Mouse (Mus musculus): ENCODE data around the gene Ercc8. TPM values are rescaled to one million over a fixed set of nuclear protein-coding genes. Genes with fewer than 3 reads are reported as not detected.

Ercc8 gene
- polyA plus RNA-seq (2015; fragmentation: Nextera tagmentation; extraction: Ambion mirVana): 14.5 and 15.0 TPM in 2 replicates

GRCm38 (mm10) chr13:108158465-108159240 lies at the start of gene Ercc8, which contains the start of gene Ndufaf2:
TSS of gene Ercc8 (plus strand) at chr13:108158731.
TSS of gene Ndufaf2 (minus strand) at chr13:108158623.
- Histone ChIP-seq H3K9ac (peak within 1 kb of the TSS; percentile 64), H3K27ac (0 out of 2 replicates have a peak within 1 kb of the TSS, but pooled peaks have one; percentile 33), H3K4me1 (peaks cover 5% of the 10 kb centered on the region), H3K4me2 (peak within 1 kb of the TSS; percentile 74), H3K36me3 (peaks cover 4% of the 10 kb centered on the region), H3K27me3 (replicated peaks) (no peaks in the 10 kb centered on the region), H3K9me3 (no peaks in the 10 kb centered on the region), H3K4me3 (replicated peaks) (peak within 1 kb of the TSS; percentile 72)
- ATAC-seq (ENCODE audit: insufficient read depth, low FRiP score, low read depth): peak; percentile 98
- under 1% methylated on average over 47 of the region's 47 CpGs for WGBS

- Histone ChIP-seq H3K36me3 (no peaks in the 10 kb centered on the region), H3K4me2 (no peak overlapping the region), H3K4me3 (replicated peaks) (no peak overlapping the region), H3K4me1 (no peaks in the 10 kb centered on the region), H3K9me3 (no peaks in the 10 kb centered on the region), H3K27me3 (replicated peaks) (no peaks in the 10 kb centered on the region), H3K27ac (no peak overlapping the region), H3K9ac (no peak overlapping the region)
- ATAC-seq (ENCODE audit: insufficient read depth, low FRiP score, low read depth): no peak
- 87% methylated on average over 6 of the region's 6 CpGs for WGBS
These were observed 47.6 kb upstream of the Ercc8 start for GRCm38 (mm10) chr13:108110929-108111328.

DNA sequence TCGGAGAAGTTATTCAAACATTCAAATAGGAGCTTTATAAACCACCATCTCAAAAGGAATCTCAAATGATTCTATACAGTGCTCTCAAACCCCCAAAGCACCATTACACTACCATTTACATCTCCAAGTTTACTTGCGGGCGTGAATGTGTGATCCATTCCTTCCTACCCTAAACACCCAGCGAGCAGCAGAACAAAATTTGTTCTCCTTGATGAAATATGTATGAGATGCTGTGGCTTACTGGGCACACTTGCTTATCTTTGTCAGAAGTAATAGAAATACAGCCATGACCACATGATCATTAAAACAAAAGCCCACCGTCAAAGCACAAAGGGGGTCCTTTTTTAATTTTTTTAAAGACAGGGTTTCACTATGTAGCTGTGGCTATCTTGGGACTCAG lies 45.0 kb upstream of the Ercc8 start:
- no peaks in the 10 kb centered on the region for H3K27me3 ChIP-seq (replicated peaks)
- no peak overlapping the region for H3K4me2 ChIP-seq
- H3K4me1 ChIP-seq: no peaks in the 10 kb centered on the region
- ATAC-seq (ENCODE audit: insufficient read depth, low FRiP score, low read depth): no peak
- H3K9me3 ChIP-seq: no peaks in the 10 kb centered on the region
- WGBS: 74% methylated on average over 5 of the region's 5 CpGs
- no peak overlapping the region for H3K27ac ChIP-seq
- H3K4me3 ChIP-seq (replicated peaks): no peak overlapping the region
- no peaks in the 10 kb centered on the region for H3K36me3 ChIP-seq
- H3K9ac ChIP-seq: no peak overlapping the region

DNA sequence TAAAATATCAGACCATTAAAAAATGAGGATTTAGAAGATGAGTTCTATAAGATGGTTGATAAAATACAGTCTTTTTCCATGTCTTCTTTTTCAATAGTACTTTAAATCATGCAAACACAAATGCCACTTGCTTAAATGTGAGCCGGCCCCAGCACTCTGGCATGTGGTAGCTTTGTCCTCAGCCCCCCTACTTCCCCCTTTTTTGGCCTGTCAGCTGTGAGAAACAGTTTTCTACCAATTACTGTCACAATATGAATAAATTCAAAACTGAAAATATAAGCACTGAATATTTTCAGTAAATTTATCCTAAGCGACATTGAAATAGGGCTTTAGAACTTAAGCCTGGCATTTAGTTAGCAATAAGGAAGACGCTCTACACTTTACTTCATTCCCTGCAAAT lies 44.3 kb upstream of the Ercc8 start:
- H3K27ac ChIP-seq: no peak overlapping the region
- no peak overlapping the region for H3K4me2 ChIP-seq
- H3K27me3 ChIP-seq (replicated peaks): no peaks in the 10 kb centered on the region
- no peaks in the 10 kb centered on the region for H3K4me1 ChIP-seq
- no peak overlapping the region for H3K4me3 ChIP-seq (replicated peaks)
- 66% methylated on average over 3 of the region's 3 CpGs for WGBS
- no peaks in the 10 kb centered on the region for H3K36me3 ChIP-seq
- ATAC-seq (ENCODE audit: insufficient read depth, low FRiP score, low read depth): no peak
- no peaks in the 10 kb centered on the region for H3K9me3 ChIP-seq
- no peak overlapping the region for H3K9ac ChIP-seq

DNA sequence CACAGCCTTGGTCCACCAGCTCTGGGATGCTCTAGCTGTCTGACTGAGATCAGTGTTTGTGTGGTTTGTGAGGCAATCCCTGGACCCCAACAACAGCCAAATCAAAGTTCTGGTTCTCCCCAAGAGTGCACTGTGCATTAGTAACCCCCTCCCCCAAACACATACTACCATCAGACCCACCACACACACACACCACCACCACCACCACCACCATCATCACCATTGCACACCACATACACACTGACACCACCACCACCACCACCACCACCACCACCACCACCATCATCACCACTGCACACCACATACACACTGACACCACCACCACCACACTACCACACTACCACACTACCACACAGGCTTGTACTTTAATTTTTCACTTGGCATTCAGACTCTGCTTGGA lies 40.9 kb upstream of the Ercc8 start:
- Histone ChIP-seq H3K9ac (no peak overlapping the region), H3K4me3 (replicated peaks) (no peak overlapping the region), H3K27me3 (replicated peaks) (no peaks in the 10 kb centered on the region), H3K4me1 (no peaks in the 10 kb centered on the region), H3K9me3 (no peaks in the 10 kb centered on the region), H3K27ac (no peak overlapping the region), H3K4me2 (no peak overlapping the region), H3K36me3 (no peaks in the 10 kb centered on the region)
- ATAC-seq (ENCODE audit: insufficient read depth, low FRiP score, low read depth): no peak

GRCm38 (mm10) chr13:108118188-108118587 lies 40.3 kb upstream of the Ercc8 start:
- Histone ChIP-seq H3K9me3 (no peaks in the 10 kb centered on the region), H3K27ac (no peak overlapping the region), H3K4me2 (no peak overlapping the region), H3K36me3 (no peaks in the 10 kb centered on the region), H3K27me3 (replicated peaks) (no peaks in the 10 kb centered on the region), H3K4me1 (no peaks in the 10 kb centered on the region), H3K4me3 (replicated peaks) (no peak overlapping the region), H3K9ac (no peak overlapping the region)
- no peak for ATAC-seq (ENCODE audit: insufficient read depth, low FRiP score, low read depth)
- 63% methylated on average over 1 of the region's 1 CpGs for whole genome bisulfite sequencing

- no peaks in the 10 kb centered on the region for H3K36me3 ChIP-seq
- H3K9ac ChIP-seq: no peak overlapping the region
- H3K4me1 ChIP-seq: no peaks in the 10 kb centered on the region
- H3K27me3 ChIP-seq (replicated peaks): no peaks in the 10 kb centered on the region
- H3K27ac ChIP-seq: no peak overlapping the region
- 56% methylated on average over 9 of the region's 9 CpGs for WGBS
- H3K4me3 ChIP-seq (replicated peaks): no peak overlapping the region
- peak; percentile 31 for ATAC-seq (ENCODE audit: insufficient read depth, low FRiP score, low read depth)
- no peaks in the 10 kb centered on the region for H3K9me3 ChIP-seq
- H3K4me2 ChIP-seq: no peak overlapping the region
These were observed 38.9 kb upstream of the Ercc8 start for GRCm38 (mm10) chr13:108119411-108120310.

GRCm38 (mm10) chr13:108123109-108123723 lies 35.3 kb upstream of the Ercc8 start:
- Histone ChIP-seq H3K27me3 (replicated peaks) (no peaks in the 10 kb centered on the region), H3K9me3 (no peaks in the 10 kb centered on the region), H3K36me3 (no peaks in the 10 kb centered on the region), H3K4me2 (no peak overlapping the region), H3K4me1 (no peaks in the 10 kb centered on the region), H3K27ac (no peak overlapping the region), H3K9ac (no peak overlapping the region), H3K4me3 (replicated peaks) (no peak overlapping the region)
- no peak for ATAC-seq (ENCODE audit: insufficient read depth, low FRiP score, low read depth)
- WGBS: 52% methylated on average over 15 of the region's 15 CpGs

- Histone ChIP-seq H3K4me2 (no peak overlapping the region), H3K4me3 (replicated peaks) (no peak overlapping the region), H3K4me1 (no peaks in the 10 kb centered on the region), H3K27ac (no peak overlapping the region), H3K27me3 (replicated peaks) (no peaks in the 10 kb centered on the region), H3K9ac (no peak overlapping the region), H3K9me3 (no peaks in the 10 kb centered on the region), H3K36me3 (no peaks in the 10 kb centered on the region)
- 81% methylated on average over 11 of the region's 11 CpGs for WGBS
- ATAC-seq (ENCODE audit: insufficient read depth, low FRiP score, low read depth): no peak
These were observed 34.4 kb upstream of the Ercc8 start for GRCm38 (mm10) chr13:108124096-108124495.

- H3K4me2 ChIP-seq: no peak overlapping the region
- no peak overlapping the region for H3K27ac ChIP-seq
- 81% methylated on average over 2 of the region's 2 CpGs for WGBS
- no peaks in the 10 kb centered on the region for H3K4me1 ChIP-seq
- no peaks in the 10 kb centered on the region for H3K36me3 ChIP-seq
- no peaks in the 10 kb centered on the region for H3K27me3 ChIP-seq (replicated peaks)
- no peaks in the 10 kb centered on the region for H3K9me3 ChIP-seq
- ATAC-seq (ENCODE audit: insufficient read depth, low FRiP score, low read depth): no peak
- no peak overlapping the region for H3K9ac ChIP-seq
- H3K4me3 ChIP-seq (replicated peaks): no peak overlapping the region
These were observed 32.3 kb upstream of the Ercc8 start for GRCm38 (mm10) chr13:108126246-108126645.

DNA sequence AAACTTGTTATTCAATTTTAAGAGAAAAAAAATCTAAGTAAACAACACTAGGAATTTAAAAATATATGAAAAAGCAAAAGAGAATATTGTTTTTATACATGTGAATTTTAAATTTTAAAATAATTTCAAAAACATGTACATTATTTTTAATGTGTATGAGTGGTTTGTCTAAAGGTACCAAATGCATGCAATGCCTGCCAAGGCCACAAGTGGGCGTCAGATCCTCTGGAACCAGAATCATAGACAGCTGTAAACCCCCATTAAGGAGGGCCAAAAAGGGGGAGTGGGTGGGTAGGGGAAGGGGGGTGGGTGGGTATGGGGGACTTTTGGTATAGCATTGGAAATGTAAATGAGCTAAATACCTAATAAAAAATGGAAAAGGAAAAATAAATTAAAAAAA lies 31.4 kb upstream of the Ercc8 start:
- Histone ChIP-seq H3K27ac (no peak overlapping the region), H3K9ac (no peak overlapping the region), H3K4me2 (no peak overlapping the region), H3K9me3 (no peaks in the 10 kb centered on the region), H3K27me3 (replicated peaks) (no peaks in the 10 kb centered on the region), H3K4me3 (replicated peaks) (no peak overlapping the region), H3K4me1 (no peaks in the 10 kb centered on the region), H3K36me3 (no peaks in the 10 kb centered on the region)
- no peak for ATAC-seq (ENCODE audit: insufficient read depth, low FRiP score, low read depth)
- 15% methylated on average over 1 of the region's 1 CpGs for WGBS

DNA sequence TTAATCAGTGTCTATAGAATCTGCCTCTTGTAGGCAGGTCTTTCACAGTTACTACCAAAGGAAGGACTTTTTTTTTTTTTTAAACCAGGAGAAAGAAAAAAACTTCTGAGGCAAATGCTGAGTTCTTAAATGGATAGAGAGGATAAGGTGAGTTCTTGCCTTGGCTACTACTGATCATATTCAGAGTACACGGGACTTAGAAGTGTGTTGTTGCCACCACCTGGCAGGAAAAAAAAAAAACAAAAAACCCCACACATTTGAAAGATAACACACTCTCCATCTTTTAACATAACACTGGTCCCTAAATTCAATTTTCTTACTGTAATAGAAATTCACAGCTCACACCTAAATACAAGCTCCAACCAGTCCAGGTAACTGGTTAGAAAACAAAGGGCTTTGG lies 30.6 kb upstream of the Ercc8 start:
- Histone ChIP-seq H3K4me1 (no peaks in the 10 kb centered on the region), H3K9me3 (no peaks in the 10 kb centered on the region), H3K4me3 (replicated peaks) (no peak overlapping the region), H3K27ac (no peak overlapping the region), H3K36me3 (no peaks in the 10 kb centered on the region), H3K4me2 (no peak overlapping the region), H3K27me3 (replicated peaks) (no peaks in the 10 kb centered on the region), H3K9ac (no peak overlapping the region)
- 50% methylated on average over 1 of the region's 1 CpGs for WGBS
- no peak for ATAC-seq (ENCODE audit: insufficient read depth, low FRiP score, low read depth)
